Mouse (Mus musculus) natural killer cell, adult 2 months (primary cell): Measurements from ENCODE around the gene Clca3a1.
A peak's percentile ranks its signal among the peaks of the same experiment; 100 is the strongest.

Experiments
- DNase-seq, 2 experiments: peaks; one replicate each; pipeline ENCODE4 v3.0.0; 2022; ENCODE audit warnings: low spot score in 2 of 2

The Clca3a1 gene

GRCm38 (mm10) chr3:144719088-144719900 lies 41.5 kb downstream of the Clca3a1 start:
- peak; percentile 63 to 73 for DNase-seq

GRCm38 (mm10) chr3:144718706-144719087 lies 42.1 kb downstream of the Clca3a1 start:
- DNase-seq = no peak

GRCm38 (mm10) chr3:144717835-144718234 lies 42.9 kb downstream of the Clca3a1 start:
- DNase-seq = no peak

- no peak for DNase-seq
These were observed 43.7 kb downstream of the Clca3a1 start for GRCm38 (mm10) chr3:144717121-144717520.

GRCm38 (mm10) chr3:144715901-144716300 lies 44.9 kb downstream of the Clca3a1 start:
- peak; percentile 48 to 55 for DNase-seq

GRCm38 (mm10) chr3:144715033-144715432 lies 45.7 kb downstream of the Clca3a1 start:
- no peak for DNase-seq

GRCm38 (mm10) chr3:144714606-144715005 lies 46.2 kb downstream of the Clca3a1 start:
- no peak for DNase-seq

- DNase-seq = no peak
These were observed 46.7 kb downstream of the Clca3a1 start for GRCm38 (mm10) chr3:144714126-144714525.

GRCm38 (mm10) chr3:144711607-144712206 lies 49.1 kb downstream of the Clca3a1 start:
- no peak for DNase-seq

- no peak for DNase-seq
These were observed 52.2 kb downstream of the Clca3a1 start for GRCm38 (mm10) chr3:144708612-144709011.

GRCm38 (mm10) chr3:144703959-144704358 lies 56.8 kb downstream of the Clca3a1 start:
- DNase-seq = no peak

- no peak for DNase-seq
These were observed 61.9 kb downstream of the Clca3a1 start for GRCm38 (mm10) chr3:144698790-144699433.

GRCm38 (mm10) chr3:144697942-144698341 lies 62.8 kb downstream of the Clca3a1 start:
- DNase-seq = no peak

GRCm38 (mm10) chr3:144697154-144697553 lies 63.6 kb downstream of the Clca3a1 start:
- no peak for DNase-seq

- DNase-seq = no peak
These were observed 65.8 kb downstream of the Clca3a1 start for GRCm38 (mm10) chr3:144694941-144695340.

GRCm38 (mm10) chr3:144694040-144694439 lies 66.7 kb downstream of the Clca3a1 start:
- no peak for DNase-seq

GRCm38 (mm10) chr3:144692052-144692451 lies 68.7 kb downstream of the Clca3a1 start:
- DNase-seq = peak in 1 of 2 experiments; percentile 21

- DNase-seq = no peak
These were observed 71.5 kb downstream of the Clca3a1 start for GRCm38 (mm10) chr3:144689236-144689635.

- no peak for DNase-seq
These were observed 72.5 kb downstream of the Clca3a1 start for GRCm38 (mm10) chr3:144688284-144688683.

- no peak for DNase-seq
These were observed 73.2 kb downstream of the Clca3a1 start for GRCm38 (mm10) chr3:144687618-144688017.

- DNase-seq = no peak
These were observed 74.6 kb downstream of the Clca3a1 start for GRCm38 (mm10) chr3:144686146-144686545.

GRCm38 (mm10) chr3:144683136-144683814 lies 77.5 kb downstream of the Clca3a1 start:
- DNase-seq = no peak
